ENCODE assay signal across 25 mouse cellular contexts in genomic region chr3:94622550-94622949, GRCm38 (mm10). TPM values are rescaled to one million over a fixed set of nuclear protein-coding genes. Genes with fewer than 3 reads are reported as not detected.
DNase-seq lines count a peak whose midpoint lies in the region; ATAC-seq lines count a peak whose summit lies in the region.
"Had no signal": no experiment of that assay in that cellular context is flagged by ENCODE, and none has a peak within 500 bp of the region (broad histone marks: within the 10 kb centered on the region; RNA-seq: fewer than 3 reads in every experiment).

No protein-coding gene starts in this region.

- WGBS in heart, embryonic 11.5 days (ENCODE audit: insufficient replicate concordance) = 79% methylated on average over 10 of the region's 10 CpGs
- 80% methylated on average over 10 of the region's 10 CpGs for WGBS in lung, embryonic 15.5 days
- WGBS in liver, embryonic 11.5 days = 81% methylated on average over 10 of the region's 10 CpGs
- WGBS in stomach, embryonic 16.5 days = 83% methylated on average over 10 of the region's 10 CpGs

- peak; percentile 73 for ATAC-seq in heart, embryonic 11.5 days (replicated peaks; ENCODE audit: insufficient number of reproducible peaks, low FRiP score, low TSS enrichment)
- ATAC-seq in lung, embryonic 15.5 days (ENCODE audit: borderline replicate concordance, extremely low read depth, low FRiP score, low TSS enrichment) = no peak
- peak; percentile 81 for ATAC-seq in liver, embryonic 11.5 days (replicated peaks; ENCODE audit: low FRiP score)
- ATAC-seq in stomach, embryonic 16.5 days (ENCODE audit: insufficient read depth, low FRiP score) = no peak
- ATAC-seq: midbrain, embryonic 13.5 days had no signal

- no peak for DNase-seq in heart, adult 18-20 months
- DNase-seq in lung, postnatal 14 days = no peak
- no peak for DNase-seq in liver, embryonic 11.5 days (ENCODE audit: low spot score)
- no peak for DNase-seq in left cerebral cortex, postnatal 4 days
- DNase-seq: adrenal gland, postnatal 10 days; B cell, adult 2 months; cerebellum, adult 18-20 months; cerebellum, postnatal 36 days; layer of hippocampus, postnatal 36 days; right cerebral cortex, postnatal 25 days; thymus, postnatal 4 days had no signal

- H3K4me1 ChIP-seq in heart, embryonic 11.5 days (ENCODE audit: control insufficient read depth, insufficient read depth, low read length) = peaks cover 27% of the 10 kb centered on the region
- peaks cover 14% of the 10 kb centered on the region for H3K4me1 ChIP-seq in lung, embryonic 15.5 days
- peaks cover 16% of the 10 kb centered on the region for H3K4me1 ChIP-seq in liver, embryonic 11.5 days (replicated peaks; ENCODE audit: control insufficient read depth, insufficient read depth, low read length)
- peaks cover 11% of the 10 kb centered on the region; the same call in 1 of the 2 replicates for H3K4me1 ChIP-seq in stomach, embryonic 16.5 days (ENCODE audit: control insufficient read depth, insufficient read depth, low read length)
- H3K4me1 ChIP-seq: hindbrain, embryonic 13.5 days; kidney, embryonic 15.5 days; midbrain, embryonic 13.5 days; neural tube, embryonic 15.5 days had no signal

- H3K27me3 ChIP-seq in heart, embryonic 11.5 days (ENCODE audit: control insufficient read depth, insufficient read depth, low read length) = no peaks in the 10 kb centered on the region
- H3K27me3 ChIP-seq in lung, embryonic 15.5 days = no peaks in the 10 kb centered on the region
- H3K27me3 ChIP-seq in liver, embryonic 11.5 days (replicated peaks; ENCODE audit: control insufficient read depth, insufficient read depth, low read length) = no peaks in the 10 kb centered on the region
- H3K27me3 ChIP-seq in stomach, embryonic 16.5 days (ENCODE audit: control insufficient read depth, insufficient read depth, low read length) = no peaks in the 10 kb centered on the region
- H3K27me3 ChIP-seq: hindbrain, embryonic 13.5 days; kidney, embryonic 15.5 days; midbrain, embryonic 13.5 days; neural tube, embryonic 15.5 days had no signal

- no peaks in the 10 kb centered on the region for H3K9me3 ChIP-seq in heart, embryonic 11.5 days (replicated peaks; ENCODE audit: control insufficient read depth, low read length)
- H3K9me3 ChIP-seq in lung, embryonic 15.5 days = no peaks in the 10 kb centered on the region
- no peaks in the 10 kb centered on the region for H3K9me3 ChIP-seq in liver, embryonic 11.5 days (ENCODE audit: control insufficient read depth, low read length)
- no peaks in the 10 kb centered on the region for H3K9me3 ChIP-seq in stomach, embryonic 16.5 days (replicated peaks; ENCODE audit: control insufficient read depth, low read length)
- H3K9me3 ChIP-seq: hindbrain, embryonic 13.5 days; kidney, embryonic 15.5 days; midbrain, embryonic 13.5 days; neural tube, embryonic 15.5 days had no signal

- H3K9ac ChIP-seq in heart, embryonic 11.5 days (ENCODE audit: low read depth, low read length) = no peak overlapping the region
- H3K9ac ChIP-seq in lung, embryonic 15.5 days = no peak overlapping the region
- no peak overlapping the region for H3K9ac ChIP-seq in liver, embryonic 11.5 days (ENCODE audit: low read depth, low read length)
- H3K9ac ChIP-seq in stomach, embryonic 16.5 days (ENCODE audit: low read length) = no peak overlapping the region
- H3K9ac ChIP-seq: hindbrain, embryonic 13.5 days; kidney, embryonic 15.5 days; midbrain, embryonic 13.5 days; neural tube, embryonic 15.5 days had no signal

- H3K4me2 ChIP-seq in heart, embryonic 11.5 days = peak overlapping the region; percentile 2; the same call in 1 of the 2 replicates
- no peak overlapping the region for H3K4me2 ChIP-seq in lung, embryonic 15.5 days
- peak overlapping the region; percentile 27 for H3K4me2 ChIP-seq in liver, embryonic 11.5 days
- no peak overlapping the region for H3K4me2 ChIP-seq in stomach, embryonic 16.5 days (ENCODE audit: low read depth, low read length)
- H3K4me2 ChIP-seq: hindbrain, embryonic 13.5 days; kidney, embryonic 15.5 days; midbrain, embryonic 13.5 days; neural tube, embryonic 15.5 days had no signal

- no peaks in the 10 kb centered on the region for H3K36me3 ChIP-seq in heart, embryonic 11.5 days (ENCODE audit: control insufficient read depth, insufficient read depth, low read length)
- H3K36me3 ChIP-seq in lung, embryonic 15.5 days = no peaks in the 10 kb centered on the region
- H3K36me3 ChIP-seq in liver, embryonic 11.5 days (ENCODE audit: control insufficient read depth, insufficient read depth, low read length) = no peaks in the 10 kb centered on the region
- no peaks in the 10 kb centered on the region for H3K36me3 ChIP-seq in stomach, embryonic 16.5 days (ENCODE audit: control insufficient read depth, insufficient read depth, low read length)
- H3K36me3 ChIP-seq: hindbrain, embryonic 13.5 days; kidney, embryonic 15.5 days; midbrain, embryonic 13.5 days; neural tube, embryonic 15.5 days had no signal

- no peak overlapping the region for H3K4me3 ChIP-seq in heart, embryonic 11.5 days (ENCODE audit: low read depth, low read length)
- H3K4me3 ChIP-seq in lung, embryonic 15.5 days = no peak overlapping the region
- H3K4me3 ChIP-seq in liver, embryonic 11.5 days (ENCODE audit: low read depth, low read length) = no peak overlapping the region
- no peak overlapping the region for H3K4me3 ChIP-seq in stomach, embryonic 16.5 days (replicated peaks; ENCODE audit: low read length)
- H3K4me3 ChIP-seq: hindbrain, embryonic 13.5 days; kidney, embryonic 15.5 days; midbrain, embryonic 13.5 days; myocyte; neural tube, embryonic 15.5 days had no signal

- peak overlapping the region; percentile 41 for H3K27ac ChIP-seq in heart, embryonic 11.5 days (ENCODE audit: low read depth, low read length)
- H3K27ac ChIP-seq in lung, embryonic 15.5 days = peak overlapping the region; percentile 80
- peak overlapping the region; percentile 70 for H3K27ac ChIP-seq in liver, embryonic 11.5 days (ENCODE audit: low read depth, low read length)
- peak overlapping the region; percentile 67 for H3K27ac ChIP-seq in stomach, embryonic 16.5 days (ENCODE audit: low read length)
- H3K27ac ChIP-seq: hindbrain, embryonic 13.5 days; kidney, embryonic 15.5 days; midbrain, embryonic 13.5 days; neural tube, embryonic 15.5 days had no signal

- intact Hi-C loops in left cerebral cortex, postnatal 4 days (cut with DNase I) = no loop called here

RNA-seq across cellular contexts. Expression of gene Gm10972, which starts 20.4 kb away (rescaled TPM):
- not detected in 2 replicates for polyA plus RNA-seq in heart, embryonic 11.5 days (2014; fragmentation: Nextera tagmentation; extraction: Ambion mirVana)
- not detected for total RNA-seq in heart, adult 18-20 months (2021)
- not detected in 2 replicates for polyA plus RNA-seq in lung, embryonic 15.5 days (2015; fragmentation: Nextera tagmentation; extraction: Ambion mirVana)
- not detected in 2 replicates for polyA plus RNA-seq in liver, embryonic 11.5 days (2014; fragmentation: Nextera tagmentation; extraction: Ambion mirVana)
- polyA plus RNA-seq in stomach, embryonic 16.5 days (2015; fragmentation: Nextera tagmentation; extraction: Ambion mirVana) = not detected in 2 replicates
- total RNA-seq in left cerebral cortex, postnatal 4 days (2021) = not detected
- total RNA-seq: adrenal gland, postnatal 10 days; gastrocnemius, adult 8-10 months; layer of hippocampus, postnatal 36 days; left cerebral cortex, postnatal 36 days had no signal
- polyA plus RNA-seq: brain, embryonic 14.5 days; hindbrain, embryonic 13.5 days; intestine, embryonic 14.5 days; kidney, embryonic 15.5 days; macrophage; midbrain, embryonic 13.5 days; myocyte; neural tube, embryonic 15.5 days; testis, adult 2 months had no signal

RNA-seq across cellular contexts. Expression of gene Tuft1, which starts 36.1 kb away (rescaled TPM):
- polyA plus RNA-seq in heart, embryonic 11.5 days (2014; fragmentation: Nextera tagmentation; extraction: Ambion mirVana) = 8.7 and 10.5 TPM in 2 replicates
- total RNA-seq in heart, adult 18-20 months (2021) = 1 to 10 TPM; 3.0 to 3.5 TPM
- 10.4 and 11.6 TPM in 2 replicates for polyA plus RNA-seq in lung, embryonic 15.5 days (2015; fragmentation: Nextera tagmentation; extraction: Ambion mirVana)
- 7.7 and 8.8 TPM in 2 replicates for polyA plus RNA-seq in liver, embryonic 11.5 days (2014; fragmentation: Nextera tagmentation; extraction: Ambion mirVana)
- polyA plus RNA-seq in stomach, embryonic 16.5 days (2015; fragmentation: Nextera tagmentation; extraction: Ambion mirVana) = 17.0 and 23.2 TPM in 2 replicates
- total RNA-seq in left cerebral cortex, postnatal 4 days (2021) = 1 to 10 TPM; 2.3 to 2.9 TPM

RNA-seq across cellular contexts. Expression of gene Snx27, which starts 40.0 kb away (rescaled TPM):
- 21.2 and 23.7 TPM in 2 replicates for polyA plus RNA-seq in heart, embryonic 11.5 days (2014; fragmentation: Nextera tagmentation; extraction: Ambion mirVana)
- 10 to 100 TPM; 28.3 to 29.0 TPM for total RNA-seq in heart, adult 18-20 months (2021)
- polyA plus RNA-seq in lung, embryonic 15.5 days (2015; fragmentation: Nextera tagmentation; extraction: Ambion mirVana) = 46.5 and 48.5 TPM in 2 replicates
- 24.4 and 24.7 TPM in 2 replicates for polyA plus RNA-seq in liver, embryonic 11.5 days (2014; fragmentation: Nextera tagmentation; extraction: Ambion mirVana)
- polyA plus RNA-seq in stomach, embryonic 16.5 days (2015; fragmentation: Nextera tagmentation; extraction: Ambion mirVana) = 29.6 and 31.4 TPM in 2 replicates
- total RNA-seq in left cerebral cortex, postnatal 4 days (2021) = 100 to 1,000 TPM; 107 to 113 TPM

Comparison
In these comparisons a context has a peak if more than half of its experiments do, and no peak if none do; other contexts are left out.
1. ATAC-seq: peak in heart, embryonic 11.5 days (single experiment) and liver, embryonic 11.5 days (single experiment); none in lung, embryonic 15.5 days (single experiment) and stomach, embryonic 16.5 days (single experiment).
2. H3K4me2 ChIP-seq: peak in heart, embryonic 11.5 days (single experiment) and liver, embryonic 11.5 days (single experiment); none in lung, embryonic 15.5 days (single experiment) and stomach, embryonic 16.5 days (single experiment).
3. Peak in every context shown above with its lines, with median percentiles within 50 percentile points of each other: H3K27ac ChIP-seq.